ENCODE assay signal across 8 mouse cellular contexts in the genomic region with DNA sequence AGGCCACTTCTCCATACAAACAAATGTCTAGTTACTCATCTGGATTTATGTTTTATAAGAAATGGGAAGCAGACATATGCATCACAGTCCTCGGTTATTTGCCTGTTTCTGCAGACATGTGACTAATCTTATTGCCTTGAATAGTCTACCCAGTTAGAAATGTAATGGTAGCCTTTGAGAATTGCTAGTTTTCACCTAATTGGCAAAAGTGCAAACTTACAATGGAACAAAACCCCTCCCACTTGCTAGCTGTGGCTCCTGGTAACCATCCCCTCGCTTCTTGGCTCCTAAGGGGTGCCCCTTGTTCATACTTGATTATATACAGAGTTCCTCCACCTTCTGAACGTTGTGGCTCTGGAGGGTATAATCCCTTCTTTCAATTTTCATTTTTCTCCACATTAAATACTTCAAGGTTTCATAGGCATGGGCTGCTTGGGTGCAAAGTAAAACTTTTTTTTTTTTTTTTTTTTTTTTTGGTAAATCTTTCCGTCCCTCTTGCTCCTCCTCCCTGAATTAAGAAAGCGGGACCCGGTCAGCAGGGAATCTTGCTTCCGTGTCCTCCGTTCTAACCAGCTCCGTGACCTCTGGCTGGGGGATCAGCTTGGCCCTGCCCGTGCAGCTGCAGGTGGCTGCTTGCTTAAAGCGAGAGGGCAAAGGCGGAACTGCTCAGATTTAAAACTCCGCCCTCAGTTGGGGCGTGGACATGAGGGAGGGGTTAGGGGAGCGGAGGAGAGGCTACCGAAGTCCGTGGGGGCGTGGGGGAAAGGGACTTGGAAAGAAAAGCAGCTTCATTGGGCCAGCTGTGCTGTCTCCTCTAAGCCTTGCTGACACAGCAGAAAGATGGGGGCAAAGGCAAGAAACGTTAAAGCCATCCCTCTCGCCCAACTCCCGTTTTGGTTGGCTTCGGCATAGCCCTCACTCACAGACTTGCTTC. TPM values are rescaled to one million over a fixed set of nuclear protein-coding genes. Genes with fewer than 3 reads are reported as not detected.
A peak's percentile ranks its signal among the peaks of the same experiment; 100 is the strongest.
DNase-seq lines count a peak whose midpoint lies in the region; ATAC-seq and TF ChIP-seq lines count a peak whose summit lies in the region.

No protein-coding gene starts in this region.

- H3K9me3 ChIP-seq in CH12.LX (replicated peaks; ENCODE audit: low read length) = no peaks in the 10 kb centered on the region
- no peaks in the 10 kb centered on the region for H3K9me3 ChIP-seq in forebrain, embryonic 13.5 days (replicated peaks)
- no peaks in the 10 kb centered on the region for H3K9me3 ChIP-seq in heart, postnatal 0 days (replicated peaks; ENCODE audit: control insufficient read depth, low read length)

- no peaks in the 10 kb centered on the region for H3K79me2 ChIP-seq in CH12.LX (replicated peaks; ENCODE audit: control insufficient read depth, extremely low read depth, insufficient read depth, poor library complexity, severe bottlenecking)

- H3K4me1 ChIP-seq in CH12.LX (ENCODE audit: control insufficient read depth in 1 of 2, insufficient read depth in 2 of 2) = peaks cover 16 to 58% of the 10 kb centered on the region in 2 experiments
- peaks cover 72% of the 10 kb centered on the region for H3K4me1 ChIP-seq in forebrain, embryonic 13.5 days
- H3K4me1 ChIP-seq in heart, postnatal 0 days (ENCODE audit: control insufficient read depth, insufficient read depth) = peaks cover 28% of the 10 kb centered on the region
- peaks cover 6% of the 10 kb centered on the region; the same call in 1 of the 2 replicates for H3K4me1 ChIP-seq in lung, adult 2 months (ENCODE audit: control insufficient read depth, insufficient read depth, low read length)

- no peak overlapping the region for H3K9ac ChIP-seq in CH12.LX (ENCODE audit: insufficient read depth, low read depth)
- H3K9ac ChIP-seq in forebrain, embryonic 13.5 days = peak overlapping the region; percentile 58
- peak overlapping the region; percentile 49; the same call in 1 of the 2 replicates for H3K9ac ChIP-seq in heart, postnatal 0 days (replicated peaks; ENCODE audit: low read depth, low read length)

- 4% methylated on average over 22 of the region's 22 CpGs for WGBS in forebrain, embryonic 13.5 days
- 7% methylated on average over 22 of the region's 22 CpGs for WGBS in heart, postnatal 0 days
- WGBS in lung, adult 2 months = 9% methylated on average over 22 of the region's 22 CpGs

- peak; percentile 91 for DNase-seq in CH12.LX (ENCODE audit: extremely low read depth)
- peak; percentile 87 for DNase-seq in brain, adult 2 months (ENCODE audit: low read depth, low spot score)
- peak; percentile 68 for DNase-seq in heart, postnatal 0 days (ENCODE audit: low spot score)
- peak; percentile 91 for DNase-seq in kidney, postnatal 14 days
- peak; percentile 64 for DNase-seq in lung, adult 2 months
- peak; percentile 56 for DNase-seq in thymus, postnatal 14 days

- peak overlapping the region; percentile 57 for H3K4me2 ChIP-seq in CH12.LX (ENCODE audit: insufficient read depth, low read depth, poor library complexity, severe bottlenecking)
- H3K4me2 ChIP-seq in forebrain, embryonic 13.5 days = peak overlapping the region; percentile 90
- peak overlapping the region; percentile 88 for H3K4me2 ChIP-seq in heart, postnatal 0 days (ENCODE audit: low read depth, low read length)

- peak overlapping the region; percentile 23 to 33 (median 27) for H3K4me3 ChIP-seq in CH12.LX (replicated peaks in 1 of 3; ENCODE audit: low read depth in 2 of 3, low read length in 2 of 3, poor library complexity in 1 of 3)
- peak overlapping the region; percentile 53 for H3K4me3 ChIP-seq in forebrain, embryonic 13.5 days
- peak overlapping the region; percentile 57 for H3K4me3 ChIP-seq in heart, postnatal 0 days (ENCODE audit: low read depth, low read length)
- H3K4me3 ChIP-seq in lung, adult 2 months (replicated peaks; ENCODE audit: extremely low read depth, low read depth, low read length) = peak overlapping the region; percentile 57

- peaks cover 26% of the 10 kb centered on the region for H3K27me3 ChIP-seq in CH12.LX (replicated peaks)
- no peaks in the 10 kb centered on the region for H3K27me3 ChIP-seq in forebrain, embryonic 13.5 days
- H3K27me3 ChIP-seq in heart, postnatal 0 days (ENCODE audit: control insufficient read depth, insufficient read depth, low read length) = peaks cover 4% of the 10 kb centered on the region; the same call in 1 of the 2 replicates

- TF ChIP-seq CTCF in CH12.LX (conservative IDR thresholded peaks at IDR 0.05 in 1 of 2, IDR thresholded peaks at IDR 0.05 in 1 of 2; ENCODE audit: low read depth in 2 of 2, low read length in 2 of 2) = no peak
- no peak for TF ChIP-seq CTCF in heart, postnatal 0 days (IDR thresholded peaks at IDR 0.05; ENCODE audit: low read depth)
- TF ChIP-seq CTCF in lung, adult 2 months (IDR thresholded peaks at IDR 0.05; ENCODE audit: insufficient read depth, low read length) = no peak

- in situ Hi-C loops in CH12.LX (cut with MboI; ENCODE audit: low pct_ligation_motif_present, low pct_unique_long_range_greater_than_20kb, low sequenced_read_pairs) = loop anchor here (10.0 to 25.0 kb wide), 4 partner anchors 283 to 985 kb away; a partner anchor contains a TSS

- no peak for TF ChIP-seq RAD21 in CH12.LX (IDR thresholded peaks at IDR 0.05; ENCODE audit: low read depth, low read length)

- peak; percentile 76 for TF ChIP-seq POLR2A in CH12.LX (IDR thresholded peaks at IDR 0.05; ENCODE audit: low read depth, low read length)
- TF ChIP-seq POLR2A in lung, adult 2 months (IDR thresholded peaks at IDR 0.05; ENCODE audit: borderline replicate concordance, extremely low read depth, low read depth, low read length) = peak; percentile 33; the same call in 1 of the 2 replicates

- no peak overlapping the region for H3K27ac ChIP-seq in CH12.LX (ENCODE audit: insufficient read depth, low read depth)
- H3K27ac ChIP-seq in forebrain, embryonic 13.5 days = peak overlapping the region; percentile 66; the same call in 1 of the 2 replicates
- H3K27ac ChIP-seq in heart, postnatal 0 days (ENCODE audit: low read depth) = peak overlapping the region; percentile 3; the same call in 1 of the 2 replicates

- no peak for TF ChIP-seq EP300 in CH12.LX (IDR thresholded peaks at IDR 0.05; ENCODE audit: low read length)
- TF ChIP-seq EP300 in heart, postnatal 0 days (IDR thresholded peaks at IDR 0.05; ENCODE audit: low read depth) = no peak

- no peaks in the 10 kb centered on the region for H3K36me3 ChIP-seq in CH12.LX (replicated peaks in 1 of 2; ENCODE audit: control insufficient read depth in 1 of 2, insufficient read depth in 1 of 2, low read length in 1 of 2)
- H3K36me3 ChIP-seq in forebrain, embryonic 13.5 days (ENCODE audit: poor library complexity, severe bottlenecking) = no peaks in the 10 kb centered on the region
- H3K36me3 ChIP-seq in heart, postnatal 0 days (replicated peaks; ENCODE audit: control insufficient read depth, insufficient read depth, low read length) = peaks cover 3% of the 10 kb centered on the region; the same call in 1 of the 2 replicates

- dilution Hi-C loops in CH12.LX (cut with MboI; ENCODE audit: extremely low pct_ligation_motif_present, extremely low pct_unique_long_range_greater_than_20kb, low sequenced_read_pairs) = no loop called here

- no peak for ATAC-seq in forebrain, embryonic 13.5 days
- ATAC-seq in heart, postnatal 0 days (ENCODE audit: insufficient read depth, low read depth) = peak; percentile 46
- 0 out of 2 replicates have a peak, but pooled peaks have one; percentile 15 for ATAC-seq in neutrophil, adult 5-6 weeks (ENCODE audit: extremely low read depth, insufficient number of reproducible peaks, low FRiP score, poor library complexity, severe bottlenecking)

TF ChIP-seq in CH12.LX, 34 proteins besides CTCF, POLR2A, EP300 and RAD21 (continues in another document):
- TF ChIP-seq MAZ (IDR thresholded peaks at IDR 0.05; ENCODE audit: low read depth, low read length) = peak; percentile 72; the same call in 1 of the 2 replicates
- no peak for TF ChIP-seq E2F4 (IDR thresholded peaks at IDR 0.05; ENCODE audit: insufficient replicate concordance, low read depth, low read length)
- no peak for TF ChIP-seq CHD2 (IDR thresholded peaks at IDR 0.05; ENCODE audit: low read length)
- TF ChIP-seq KAT2A (IDR thresholded peaks at IDR 0.05; ENCODE audit: insufficient replicate concordance, low read length) = no peak
- TF ChIP-seq MYC (IDR thresholded peaks at IDR 0.05; ENCODE audit: low read depth, low read length) = no peak
- TF ChIP-seq MXI1 (IDR thresholded peaks at IDR 0.05; ENCODE audit: low read depth, low read length) = peak; percentile 41
- TF ChIP-seq HCFC1 (IDR thresholded peaks at IDR 0.05; ENCODE audit: low read depth, low read length) = peak; percentile 13; the same call in 1 of the 2 replicates
- TF ChIP-seq MEF2A (IDR thresholded peaks at IDR 0.05; ENCODE audit: borderline replicate concordance, low read depth, low read length) = peak; percentile 3; the same call in 1 of the 2 replicates
- TF ChIP-seq NELFE (IDR thresholded peaks at IDR 0.05; ENCODE audit: low read depth, low read length) = peak; percentile 62
- TF ChIP-seq NRF1 (IDR thresholded peaks at IDR 0.05; ENCODE audit: low read depth, low read length) = no peak
- peak; percentile 80 for TF ChIP-seq TCF12 (IDR thresholded peaks at IDR 0.05; ENCODE audit: low read depth, low read length)
- no peak for TF ChIP-seq JUND (conservative IDR thresholded peaks at IDR 0.05; ENCODE audit: low read depth, low read length)
- TF ChIP-seq POLR2AphosphoS2 (IDR thresholded peaks at IDR 0.05; ENCODE audit: low read depth, low read length) = no peak
- no peak for TF ChIP-seq ZMIZ1 (IDR thresholded peaks at IDR 0.05; ENCODE audit: low read depth, low read length)

RNA-seq across cellular contexts. Expression of a gene that starts 4.7 kb away (rescaled TPM):
- 0.04 and 0.08 TPM in 2 replicates for total RNA-seq in CH12.LX (2012; rRNA removed)
- total RNA-seq in CH12.LX (2014; rRNA removed) = not detected in 2 replicates
- polyA plus RNA-seq in CH12.LX (2012; ENCODE audit: insufficient read length, low read depth) = 0.09 and 0.14 TPM in 2 replicates
- 20.9 and 30.9 TPM in 2 replicates for polyA plus RNA-seq in forebrain, embryonic 13.5 days (2015; fragmentation: Nextera tagmentation; extraction: Ambion mirVana)
- 147 and 170 TPM in 2 replicates for total RNA-seq in heart, postnatal 0 days (2014; rRNA removed; ENCODE audit: low replicate concordance)
- 50.8 and 55.4 TPM in 2 replicates for polyA plus RNA-seq in heart, postnatal 0 days (2015; fragmentation: Nextera tagmentation; extraction: Ambion mirVana)
- polyA plus RNA-seq in lung, adult 2 months (2012; rRNA removed) = 91.2 and 118 TPM in 2 replicates
- total RNA-seq in neutrophil, adult 5-6 weeks (2017) = 0.23 TPM in 1 of 2 replicates, not detected in the other

RNA-seq across cellular contexts. Expression of a gene that starts 45.6 kb away (rescaled TPM):
- total RNA-seq in CH12.LX (2012; rRNA removed) = 386 and 662 TPM in 2 replicates
- total RNA-seq in CH12.LX (2014; rRNA removed) = 264 and 294 TPM in 2 replicates
- 350 and 355 TPM in 2 replicates for polyA plus RNA-seq in CH12.LX (2012; ENCODE audit: insufficient read length, low read depth)
- polyA plus RNA-seq in forebrain, embryonic 13.5 days (2015; fragmentation: Nextera tagmentation; extraction: Ambion mirVana) = 319 and 349 TPM in 2 replicates
- 24.1 and 140 TPM in 2 replicates for total RNA-seq in heart, postnatal 0 days (2014; rRNA removed; ENCODE audit: low replicate concordance)
- 10.2 and 12.7 TPM in 2 replicates for polyA plus RNA-seq in heart, postnatal 0 days (2015; fragmentation: Nextera tagmentation; extraction: Ambion mirVana)
- 308 and 450 TPM in 2 replicates for polyA plus RNA-seq in lung, adult 2 months (2012; rRNA removed)
- total RNA-seq in neutrophil, adult 5-6 weeks (2017) = not detected in 2 replicates

Comparison
In these comparisons a context has a peak if more than half of its experiments do, and no peak if none do; other contexts are left out.
1. RNA of a gene that starts 4.7 kb away (polyA plus RNA-seq): 91.2 to 118 TPM in lung, adult 2 months, 50.8 to 55.4 TPM in heart, postnatal 0 days and 20.9 to 30.9 TPM in forebrain, embryonic 13.5 days; 0.09 to 0.14 TPM in CH12.LX; every median in the first group is over 10 times any median in the second.
2. RNA of a gene that starts 45.6 kb away (polyA plus RNA-seq): 350 to 355 TPM in CH12.LX, 319 to 349 TPM in forebrain, embryonic 13.5 days and 308 to 450 TPM in lung, adult 2 months; 10.2 to 12.7 TPM in heart, postnatal 0 days; every median in the first group is over 10 times any median in the second.
3. Peak in every context shown above with its lines, with median percentiles within 50 percentile points of each other: DNase-seq, H3K4me2 ChIP-seq and H3K4me3 ChIP-seq.